Mouse (Mus musculus): ENCODE measurements around the gene Oard1. TPM values are rescaled to one million over a fixed set of nuclear protein-coding genes. Genes with fewer than 3 reads are reported as not detected.

The Oard1 gene
- polyA plus RNA-seq, 1 experiment from 2014 or later: 29.4 TPM

DNA sequence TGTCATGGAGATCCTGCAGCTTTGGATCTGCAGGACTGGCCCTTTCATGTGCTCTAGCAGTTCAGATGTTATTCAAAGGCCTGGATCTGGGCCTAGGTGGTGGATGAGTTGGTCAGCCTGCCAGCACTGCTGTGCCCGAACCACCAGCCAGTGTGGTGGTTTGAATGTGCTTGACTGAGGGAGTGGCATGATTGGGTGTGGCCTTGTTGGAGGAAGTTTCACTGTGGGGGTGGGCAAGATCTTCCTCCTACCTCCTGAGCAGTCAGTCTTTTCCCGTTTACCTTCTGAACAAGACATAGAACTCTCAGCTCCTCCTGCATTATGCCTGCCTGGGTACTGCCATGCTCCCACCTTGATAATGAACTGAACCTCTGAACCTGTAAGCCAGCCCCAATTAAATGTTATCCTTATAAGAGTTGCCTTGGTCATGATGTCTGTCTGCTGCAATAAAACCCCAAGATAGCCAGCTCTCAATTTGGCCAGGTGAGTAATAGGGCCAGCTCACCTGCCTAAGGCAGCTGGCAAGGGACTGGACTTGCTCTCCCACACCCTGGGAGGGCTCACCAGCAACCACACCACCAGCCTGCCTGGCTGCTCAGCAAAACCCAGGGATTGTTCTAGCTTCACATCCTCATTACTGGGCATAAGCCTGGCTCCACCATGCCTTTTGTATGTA, 23.9 kb upstream of the Oard1 start:
- Histone ChIP-seq H3K9me3 (replicated peaks) (no peaks in the 10 kb centered on the region), H3K27me3 (replicated peaks) (no peaks in the 10 kb centered on the region), H3K9ac (replicated peaks) (no peak overlapping the region), H3K27ac (replicated peaks) (no peak overlapping the region), H3K36me3 (peaks cover 50% of the 10 kb centered on the region), H3K4me2 (no peak overlapping the region), H3K4me3 (replicated peaks) (no peak overlapping the region), H3K4me1 (no peaks in the 10 kb centered on the region)
- 86% methylated on average over 2 of the region's 2 CpGs for WGBS
- ATAC-seq (ENCODE audit: low FRiP score): no peak

DNA sequence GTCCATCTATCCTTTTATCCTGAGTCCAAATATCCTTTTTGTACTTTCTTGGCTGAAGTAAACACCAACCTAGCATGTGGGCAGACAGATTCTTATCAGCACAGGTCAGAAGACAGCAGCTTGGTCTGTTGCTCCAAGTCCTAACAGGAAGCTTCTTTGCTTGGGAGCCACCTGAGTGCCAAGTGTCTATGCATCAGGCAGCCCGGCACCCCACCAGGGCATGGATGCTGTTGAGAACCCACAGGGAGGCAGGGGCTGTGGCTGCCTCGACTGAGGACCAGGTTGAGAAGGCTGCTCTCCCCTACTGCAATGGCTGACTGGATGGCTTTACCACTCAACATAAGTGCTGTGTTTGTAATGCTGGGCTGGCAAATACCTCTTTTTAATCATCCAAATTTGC, 21.1 kb upstream of the Oard1 start:
- Histone ChIP-seq H3K4me3 (replicated peaks) (no peak overlapping the region), H3K4me2 (no peak overlapping the region), H3K27me3 (replicated peaks) (no peaks in the 10 kb centered on the region), H3K9me3 (replicated peaks) (no peaks in the 10 kb centered on the region), H3K9ac (replicated peaks) (no peak overlapping the region), H3K36me3 (peaks cover 77% of the 10 kb centered on the region), H3K27ac (replicated peaks) (no peak overlapping the region), H3K4me1 (no peaks in the 10 kb centered on the region)
- WGBS: 89% methylated on average over 2 of the region's 2 CpGs
- ATAC-seq (ENCODE audit: low FRiP score): no peak

GRCm38 (mm10) chr17:48389442-48389841, 20.4 kb upstream of the Oard1 start:
- no peaks in the 10 kb centered on the region for H3K27me3 ChIP-seq (replicated peaks)
- H3K9me3 ChIP-seq (replicated peaks): no peaks in the 10 kb centered on the region
- H3K4me1 ChIP-seq: no peaks in the 10 kb centered on the region
- 92% methylated on average over 5 of the region's 5 CpGs for WGBS
- H3K9ac ChIP-seq (replicated peaks): no peak overlapping the region
- ATAC-seq (ENCODE audit: low FRiP score): no peak
- no peak overlapping the region for H3K4me3 ChIP-seq (replicated peaks)
- H3K36me3 ChIP-seq: peaks cover 84% of the 10 kb centered on the region
- no peak overlapping the region for H3K27ac ChIP-seq (replicated peaks)
- no peak overlapping the region for H3K4me2 ChIP-seq

DNA sequence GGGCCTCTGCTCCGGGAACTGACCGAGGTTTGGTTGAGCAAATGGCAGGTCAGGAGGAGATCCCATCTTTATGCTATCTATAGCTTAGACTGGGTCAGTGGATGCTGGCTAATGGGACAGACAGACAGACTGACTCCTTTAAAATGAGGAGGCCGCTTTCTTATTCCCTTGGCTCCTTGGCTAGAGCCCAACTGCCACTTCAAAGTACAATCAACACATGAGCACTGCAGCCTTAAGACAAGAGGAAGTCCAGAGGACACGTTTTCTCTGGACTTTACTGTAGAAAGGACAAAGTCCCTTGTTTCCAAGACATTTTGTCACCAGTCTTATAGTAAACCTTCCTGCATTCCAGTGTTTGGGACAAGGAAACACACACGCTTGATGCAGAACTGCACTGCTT, 18.4 kb upstream of the Oard1 start:
- no peaks in the 10 kb centered on the region for H3K9me3 ChIP-seq (replicated peaks)
- peaks cover 94% of the 10 kb centered on the region for H3K36me3 ChIP-seq
- no peak for ATAC-seq (ENCODE audit: low FRiP score)
- WGBS: 91% methylated on average over 5 of the region's 5 CpGs
- H3K27ac ChIP-seq (replicated peaks): no peak overlapping the region
- H3K27me3 ChIP-seq (replicated peaks): no peaks in the 10 kb centered on the region
- no peak overlapping the region for H3K4me2 ChIP-seq
- H3K4me1 ChIP-seq: no peaks in the 10 kb centered on the region
- no peak overlapping the region for H3K9ac ChIP-seq (replicated peaks)
- no peak overlapping the region for H3K4me3 ChIP-seq (replicated peaks)

DNA sequence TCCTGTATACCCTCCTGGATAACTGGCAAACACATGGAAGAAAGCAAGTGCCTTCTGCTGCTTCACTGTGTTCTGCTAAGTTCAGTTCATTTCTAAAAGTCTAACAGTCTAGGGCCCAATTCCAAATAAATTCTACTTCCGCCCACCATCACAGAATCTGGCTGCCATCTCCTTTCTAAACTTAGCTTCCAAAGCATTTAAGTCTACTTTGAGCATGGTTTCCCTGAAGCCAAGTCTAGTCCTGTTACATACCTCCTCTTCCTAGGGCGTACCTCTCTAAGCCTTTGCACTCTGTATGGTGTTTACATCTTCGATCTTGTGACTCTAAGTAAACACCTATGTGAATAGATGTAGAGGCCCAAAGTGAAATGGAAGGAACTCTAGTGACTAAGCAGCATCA, 17.2 kb upstream of the Oard1 start:
- H3K9me3 ChIP-seq (replicated peaks): no peaks in the 10 kb centered on the region
- 96% methylated on average over 3 of the region's 3 CpGs for WGBS
- no peak overlapping the region for H3K4me2 ChIP-seq
- no peak overlapping the region for H3K27ac ChIP-seq (replicated peaks)
- ATAC-seq (ENCODE audit: low FRiP score): no peak
- H3K27me3 ChIP-seq (replicated peaks): no peaks in the 10 kb centered on the region
- no peak overlapping the region for H3K9ac ChIP-seq (replicated peaks)
- H3K4me1 ChIP-seq: no peaks in the 10 kb centered on the region
- peaks cover 83% of the 10 kb centered on the region for H3K36me3 ChIP-seq
- no peak overlapping the region for H3K4me3 ChIP-seq (replicated peaks)

GRCm38 (mm10) chr17:48401710-48402109, 8.1 kb upstream of the Oard1 start:
- Histone ChIP-seq H3K4me3 (replicated peaks) (no peak overlapping the region), H3K27ac (replicated peaks) (no peak overlapping the region), H3K27me3 (replicated peaks) (no peaks in the 10 kb centered on the region), H3K9me3 (replicated peaks) (no peaks in the 10 kb centered on the region), H3K4me2 (no peak overlapping the region), H3K36me3 (peaks cover 16% of the 10 kb centered on the region), H3K9ac (replicated peaks) (no peak overlapping the region), H3K4me1 (no peaks in the 10 kb centered on the region)
- ATAC-seq (ENCODE audit: low FRiP score): no peak
- WGBS: 77% methylated on average over 4 of the region's 4 CpGs

DNA sequence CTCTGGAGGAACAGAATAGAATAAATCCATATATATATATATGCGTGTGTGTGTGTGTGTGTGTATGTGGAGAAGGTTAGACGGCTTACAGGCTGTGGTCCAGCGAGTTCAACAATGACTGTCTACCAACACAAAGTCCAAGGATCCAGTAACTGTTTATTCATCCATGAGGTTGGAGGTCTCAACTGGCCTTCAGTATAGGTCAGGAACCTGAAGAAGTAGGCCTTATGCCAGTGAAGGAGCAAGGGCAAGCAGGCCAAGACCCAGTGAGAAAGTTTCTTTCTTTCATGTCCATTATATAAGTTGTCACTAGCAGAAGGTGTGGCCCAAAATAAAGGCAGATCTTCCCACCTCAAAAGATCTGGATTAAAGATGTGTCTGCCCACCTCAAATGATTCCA, 7.1 kb upstream of the Oard1 start:
- ATAC-seq (ENCODE audit: low FRiP score): no peak
- H3K9ac ChIP-seq (replicated peaks): no peak overlapping the region
- H3K27me3 ChIP-seq (replicated peaks): no peaks in the 10 kb centered on the region
- no peaks in the 10 kb centered on the region for H3K9me3 ChIP-seq (replicated peaks)
- peaks cover 16% of the 10 kb centered on the region for H3K36me3 ChIP-seq
- H3K27ac ChIP-seq (replicated peaks): no peak overlapping the region
- peaks cover 9% of the 10 kb centered on the region for H3K4me1 ChIP-seq
- no peak overlapping the region for H3K4me2 ChIP-seq
- no peak overlapping the region for H3K4me3 ChIP-seq (replicated peaks)
- WGBS: 92% methylated on average over 3 of the region's 3 CpGs

DNA sequence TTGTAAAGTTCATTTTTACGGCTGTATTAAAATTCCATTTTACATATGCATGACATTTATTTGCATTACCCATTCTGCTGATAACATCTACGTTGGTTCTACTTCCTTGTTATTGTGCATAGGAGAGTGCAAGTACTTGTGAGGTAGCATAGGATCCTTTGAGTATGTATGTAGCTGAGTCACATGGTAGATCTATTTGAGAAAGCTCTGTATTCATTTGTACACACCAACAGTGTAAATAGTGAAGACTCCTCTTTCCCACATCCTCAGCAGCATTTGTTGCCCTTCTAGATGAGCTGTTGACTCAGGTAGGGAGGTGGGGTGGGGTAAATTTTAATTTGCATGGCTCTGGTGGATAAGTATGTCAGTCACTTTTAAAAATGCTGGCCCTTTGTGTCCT, 6.0 kb upstream of the Oard1 start:
- Histone ChIP-seq H3K27me3 (replicated peaks) (no peaks in the 10 kb centered on the region), H3K4me1 (peaks cover 17% of the 10 kb centered on the region), H3K27ac (replicated peaks) (no peak overlapping the region), H3K9me3 (replicated peaks) (no peaks in the 10 kb centered on the region), H3K36me3 (peaks cover 9% of the 10 kb centered on the region; the same call in 1 of the 2 replicates), H3K4me2 (no peak overlapping the region), H3K4me3 (replicated peaks) (no peak overlapping the region), H3K9ac (replicated peaks) (no peak overlapping the region)
- no peak for ATAC-seq (ENCODE audit: low FRiP score)
- 88% methylated on average over 2 of the region's 2 CpGs for WGBS

DNA sequence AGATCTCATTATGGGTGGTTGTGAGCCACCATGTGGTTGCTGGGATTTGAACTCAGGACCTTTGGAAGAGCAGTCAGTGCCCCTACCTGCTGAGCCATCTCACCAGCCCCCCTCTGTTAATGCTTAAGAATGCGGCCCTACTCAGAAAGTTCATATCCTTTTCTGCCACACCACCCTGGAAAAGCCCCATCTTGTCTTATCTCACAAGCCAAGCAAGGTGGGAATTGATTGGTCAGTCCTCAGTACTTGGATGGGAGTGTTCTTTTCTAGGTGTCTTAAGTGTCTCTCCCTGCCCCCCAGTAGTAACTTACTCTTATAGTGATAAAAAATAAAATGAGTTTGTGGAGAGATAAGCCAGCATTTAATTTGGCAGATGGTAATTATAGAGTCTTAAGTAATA, 5.1 kb upstream of the Oard1 start:
- Histone ChIP-seq H3K27ac (replicated peaks) (no peak overlapping the region), H3K4me3 (replicated peaks) (no peak overlapping the region), H3K36me3 (peaks cover under 1% of the 10 kb centered on the region; the same call in 1 of the 2 replicates), H3K4me2 (no peak overlapping the region), H3K27me3 (replicated peaks) (no peaks in the 10 kb centered on the region), H3K4me1 (peaks cover 17% of the 10 kb centered on the region), H3K9me3 (replicated peaks) (no peaks in the 10 kb centered on the region), H3K9ac (replicated peaks) (no peak overlapping the region)
- ATAC-seq (ENCODE audit: low FRiP score): no peak
- WGBS: 87% methylated on average over 1 of the region's 1 CpGs

GRCm38 (mm10) chr17:48407154-48407553, 2.7 kb upstream of the Oard1 start:
- Histone ChIP-seq H3K4me2 (peak overlapping the region; percentile 85; the same call in 1 of the 2 replicates), H3K9ac (replicated peaks) (peak overlapping the region; percentile 32), H3K9me3 (replicated peaks) (no peaks in the 10 kb centered on the region), H3K27ac (replicated peaks) (no peak overlapping the region), H3K4me3 (replicated peaks) (no peak overlapping the region), H3K4me1 (peaks cover 31% of the 10 kb centered on the region), H3K36me3 (no peaks in the 10 kb centered on the region), H3K27me3 (replicated peaks) (no peaks in the 10 kb centered on the region)
- WGBS: 86% methylated on average over 4 of the region's 4 CpGs
- no peak for ATAC-seq (ENCODE audit: low FRiP score)

- peak overlapping the region; percentile 90 for H3K4me3 ChIP-seq (replicated peaks)
- WGBS: 13% methylated on average over 8 of the region's 8 CpGs
- peaks cover 32% of the 10 kb centered on the region for H3K4me1 ChIP-seq
- no peaks in the 10 kb centered on the region for H3K9me3 ChIP-seq (replicated peaks)
- H3K27me3 ChIP-seq (replicated peaks): no peaks in the 10 kb centered on the region
- H3K9ac ChIP-seq (replicated peaks): peak overlapping the region; percentile 99
- H3K36me3 ChIP-seq: no peaks in the 10 kb centered on the region
- no peak for ATAC-seq (ENCODE audit: low FRiP score)
- peak overlapping the region; percentile 85 for H3K4me2 ChIP-seq
- H3K27ac ChIP-seq (replicated peaks): peak overlapping the region; percentile 99
These were observed 1.8 kb upstream of the Oard1 start for GRCm38 (mm10) chr17:48407910-48408525.

GRCm38 (mm10) chr17:48408526-48409291, 1.1 kb upstream of the Oard1 start:
- Histone ChIP-seq H3K4me2 (peak overlapping the region; percentile 85), H3K4me1 (peaks cover 32% of the 10 kb centered on the region), H3K36me3 (no peaks in the 10 kb centered on the region), H3K27ac (replicated peaks) (peak overlapping the region; percentile 99), H3K27me3 (replicated peaks) (no peaks in the 10 kb centered on the region), H3K4me3 (replicated peaks) (peak overlapping the region; percentile 90), H3K9ac (replicated peaks) (peak overlapping the region; percentile 99), H3K9me3 (replicated peaks) (no peaks in the 10 kb centered on the region)
- peak; percentile 37 for ATAC-seq (ENCODE audit: low FRiP score)
- under 1% methylated on average over 46 of the region's 47 CpGs for WGBS
